Mouse (Mus musculus) forebrain, embryonic 15.5 days (tissue): Measurements from ENCODE around the gene Rnaseh2a. TPM values are rescaled to one million over a fixed set of nuclear protein-coding genes. Genes with fewer than 3 reads are reported as not detected.
A peak's percentile ranks its signal among the peaks of the same experiment; 100 is the strongest.
"Not testable (repeated sequence)": the region's sequence is repeated elsewhere in the genome, so short reads cannot be mapped to it uniquely, and the experiment has no call there.

Experiments used
- ATAC-seq: fragments of 200-750 bp; cut with Nextera tagmentation; replicated peaks from 2 replicates; pipeline ENCODE4 v1.8.0; 2017; ENCODE audit warnings: mild to moderate bottlenecking, moderate TSS enrichment, moderate library complexity
- H3K27ac ChIP-seq: fragments of 300-500 bp; sonication (generic); replicated peaks from 2 replicates; pipeline ENCODE4 v1.5.1; 2015; ENCODE audit warnings: mild to moderate bottlenecking, inconsistent platforms
- H3K27me3 ChIP-seq: fragments of 300-500 bp; sonication (generic); 2 replicates; pipeline ENCODE4 v1.6.1; 2015; ENCODE audit warnings: inconsistent platforms
- H3K36me3 ChIP-seq: fragments of 300-500 bp; sonication (generic); 2 replicates; pipeline ENCODE4 v1.6.1; 2015; ENCODE audit warnings: mild to moderate bottlenecking, inconsistent platforms
- H3K4me1 ChIP-seq: fragments of 300-500 bp; sonication (generic); 2 replicates; pipeline ENCODE4 v1.6.1; 2015; ENCODE audit warnings: inconsistent platforms
- H3K4me2 ChIP-seq: fragments of 300-500 bp; sonication (generic); replicated peaks from 2 replicates; pipeline ENCODE4 v1.6.1; 2015; ENCODE audit warnings: mild to moderate bottlenecking, inconsistent platforms
- H3K4me3 ChIP-seq: fragments of 300-500 bp; sonication (generic); 2 replicates; pipeline ENCODE4 v1.5.1; 2015; ENCODE audit warnings: mild to moderate bottlenecking, inconsistent platforms
- H3K9ac ChIP-seq: fragments of 300-500 bp; sonication (generic); replicated peaks from 2 replicates; pipeline ENCODE4 v1.6.1; 2015; ENCODE audit warnings: mild to moderate bottlenecking, inconsistent platforms
- H3K9me3 ChIP-seq: fragments of 300-500 bp; sonication (generic); 2 replicates; pipeline ENCODE4 v1.6.1; 2016; ENCODE audit warnings: inconsistent platforms
- WGBS: fragments of 180-500 bp; shearing (Covaris S2); methylation state at CpG from one replicate; pipeline ENCODE4 v1.1.7; 2015; ENCODE audit warnings: mixed read lengths; 5-methylcytosine and 5-hydroxymethylcytosine counted together
- polyA plus RNA-seq: library from polyadenylated mRNA; unstranded; fragments of >200 nt; fragmentation: Nextera tagmentation; extraction: Ambion mirVana; gene quantifications from 2 replicates; pipeline ENCODE4 v1.2.1, GENCODE M21; 2015

Gene Rnaseh2a
- polyA plus RNA-seq, 1 experiment from 2014 or later = 98.5 TPM

DNA sequence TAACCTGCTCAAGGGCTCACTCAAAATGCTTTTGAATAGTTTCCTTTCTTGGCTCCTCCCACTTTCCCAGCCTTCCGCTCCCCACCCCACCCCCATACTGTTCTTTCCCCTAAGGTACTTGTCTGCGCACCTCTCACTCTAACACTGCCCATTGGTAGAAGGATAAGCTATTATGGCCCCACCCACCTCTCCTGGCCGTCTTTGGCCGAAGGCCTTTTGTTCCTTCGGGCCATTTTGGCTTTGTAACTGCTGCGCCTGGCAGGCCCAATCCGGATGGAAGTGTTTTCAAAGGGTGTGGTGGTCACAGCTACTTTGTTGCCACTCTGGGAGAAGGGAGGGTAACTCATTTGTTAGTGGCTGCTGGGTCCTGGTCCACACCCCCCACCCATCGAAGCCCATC is 54.3 kb downstream of the Rnaseh2a start:
- Histone ChIP-seq H3K36me3 (peaks cover 91% of the 10 kb centered on the region), H3K27me3 (peaks cover 17% of the 10 kb centered on the region), H3K4me2 (no peak overlapping the region), H3K27ac (no peak overlapping the region), H3K4me1 (peaks cover 11% of the 10 kb centered on the region), H3K9me3 (no peaks in the 10 kb centered on the region), H3K9ac (no peak overlapping the region), H3K4me3 (no peak overlapping the region)
- 90% methylated on average over 8 of the region's 8 CpGs for WGBS
- ATAC-seq = no peak

GRCm38 (mm10) chr8:84913960-84914359 is 55.6 kb downstream of the Rnaseh2a start:
- no peak for ATAC-seq
- Histone ChIP-seq H3K27ac (no peak overlapping the region), H3K4me1 (peaks cover 13% of the 10 kb centered on the region), H3K9ac (no peak overlapping the region), H3K4me2 (no peak overlapping the region), H3K4me3 (no peak overlapping the region), H3K9me3 (no peaks in the 10 kb centered on the region), H3K27me3 (peaks cover 21% of the 10 kb centered on the region), H3K36me3 (peaks cover 85% of the 10 kb centered on the region)
- WGBS = 32% methylated on average over 4 of the region's 4 CpGs

DNA sequence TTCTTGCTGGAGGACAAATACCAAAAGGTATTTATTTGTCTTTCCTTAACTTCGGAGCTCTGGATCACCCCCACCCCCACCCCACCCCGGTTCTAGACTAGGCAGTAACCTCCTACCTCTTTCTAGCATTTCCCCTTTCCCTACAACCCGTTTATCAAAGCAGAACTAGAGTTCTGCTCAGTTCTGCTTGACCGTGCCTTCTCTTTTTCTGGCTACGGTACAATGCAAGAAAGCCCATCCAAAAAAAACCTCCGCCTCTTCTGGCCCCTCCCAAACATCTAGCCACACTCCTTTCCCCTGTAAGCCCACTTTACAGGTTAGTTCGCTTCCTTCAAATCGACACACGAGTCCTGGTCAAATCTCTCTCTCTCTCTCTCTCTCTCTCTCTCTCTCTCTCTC is 56.1 kb downstream of the Rnaseh2a start:
- Histone ChIP-seq H3K4me2 (peak overlapping the region; percentile 45), H3K27ac (no peak overlapping the region), H3K36me3 (peaks cover 80% of the 10 kb centered on the region), H3K4me3 (peak overlapping the region; percentile 29), H3K4me1 (peaks cover 17% of the 10 kb centered on the region), H3K27me3 (peaks cover 21% of the 10 kb centered on the region), H3K9me3 (no peaks in the 10 kb centered on the region), H3K9ac (no peak overlapping the region)
- no peak for ATAC-seq
- 19% methylated on average over 9 of the region's 9 CpGs for WGBS

- Histone ChIP-seq H3K4me3 (peak overlapping the region; percentile 29), H3K36me3 (peaks cover 75% of the 10 kb centered on the region), H3K27ac (no peak overlapping the region), H3K4me2 (peak overlapping the region; percentile 45), H3K4me1 (peaks cover 17% of the 10 kb centered on the region), H3K9me3 (no peaks in the 10 kb centered on the region), H3K27me3 (peaks cover 21% of the 10 kb centered on the region), H3K9ac (no peak overlapping the region)
- WGBS = 3% methylated on average over 55 of the region's 55 CpGs
- no peak for ATAC-seq
Measured at GRCm38 (mm10) chr8:84912895-84913501, 56.6 kb downstream of the Rnaseh2a start.

GRCm38 (mm10) chr8:84912391-84912790 is 57.2 kb downstream of the Rnaseh2a start:
- H3K36me3 ChIP-seq = peaks cover 69% of the 10 kb centered on the region
- WGBS = 29% methylated on average over 27 of the region's 27 CpGs

DNA sequence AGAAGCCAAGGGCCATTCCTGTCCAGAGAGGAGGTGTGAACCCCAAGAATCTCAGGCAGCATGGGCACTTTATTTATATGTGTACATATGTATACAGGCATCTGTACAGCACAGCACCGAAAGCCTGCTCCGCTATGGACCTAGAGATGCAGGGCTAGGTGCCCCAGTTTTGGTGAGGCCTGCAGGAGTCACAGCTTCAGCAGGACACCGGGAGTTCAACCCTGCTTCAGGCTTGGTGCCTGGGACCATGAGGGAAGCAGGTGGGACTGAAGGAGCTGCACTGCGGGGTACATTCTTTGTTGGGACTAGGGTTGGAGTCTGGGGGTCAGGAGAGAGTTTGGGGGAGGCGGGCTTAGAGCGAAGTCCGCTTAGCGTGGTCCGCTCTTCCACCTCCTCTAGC is 57.7 kb downstream of the Rnaseh2a start:
- Histone ChIP-seq H3K27ac (no peak overlapping the region), H3K4me3 (no peak overlapping the region), H3K9ac (no peak overlapping the region), H3K36me3 (peaks cover 65% of the 10 kb centered on the region), H3K4me2 (no peak overlapping the region), H3K27me3 (peaks cover 21% of the 10 kb centered on the region), H3K4me1 (peaks cover 17% of the 10 kb centered on the region), H3K9me3 (no peaks in the 10 kb centered on the region)
- no peak for ATAC-seq
- WGBS = 92% methylated on average over 9 of the region's 9 CpGs

More at GRCm38 (mm10) chr8:84912391-84912790, 57.2 kb downstream of the Rnaseh2a start:
- no peak for ATAC-seq
- H3K9me3 ChIP-seq = no peaks in the 10 kb centered on the region
- H3K27me3 ChIP-seq = peaks cover 21% of the 10 kb centered on the region
- H3K4me1 ChIP-seq = peaks cover 17% of the 10 kb centered on the region
- peak overlapping the region; percentile 29 for H3K4me3 ChIP-seq
- H3K27ac ChIP-seq = no peak overlapping the region
- peak overlapping the region; percentile 45 for H3K4me2 ChIP-seq
- H3K9ac ChIP-seq = no peak overlapping the region

- Histone ChIP-seq H3K4me1 (peaks cover 17% of the 10 kb centered on the region), H3K27ac (no peak overlapping the region), H3K9ac (no peak overlapping the region), H3K27me3 (peaks cover 21% of the 10 kb centered on the region), H3K36me3 (peaks cover 52% of the 10 kb centered on the region), H3K9me3 (no peaks in the 10 kb centered on the region), H3K4me3 (no peak overlapping the region), H3K4me2 (no peak overlapping the region)
- ATAC-seq = no peak
- 84% methylated on average over 6 of the region's 6 CpGs for WGBS
Measured at GRCm38 (mm10) chr8:84910551-84910950, 59.0 kb downstream of the Rnaseh2a start.

- no peak overlapping the region for H3K27ac ChIP-seq
- peaks cover 17% of the 10 kb centered on the region for H3K4me1 ChIP-seq
- H3K9ac ChIP-seq = no peak overlapping the region
- 90% methylated on average over 5 of the region's 5 CpGs for WGBS
- no peak for ATAC-seq
- peaks cover 46% of the 10 kb centered on the region for H3K36me3 ChIP-seq
- H3K9me3 ChIP-seq = no peaks in the 10 kb centered on the region
- H3K27me3 ChIP-seq = peaks cover 19% of the 10 kb centered on the region
- H3K4me3 ChIP-seq = no peak overlapping the region
- H3K4me2 ChIP-seq = no peak overlapping the region
Measured at GRCm38 (mm10) chr8:84909949-84910348, 59.6 kb downstream of the Rnaseh2a start.

DNA sequence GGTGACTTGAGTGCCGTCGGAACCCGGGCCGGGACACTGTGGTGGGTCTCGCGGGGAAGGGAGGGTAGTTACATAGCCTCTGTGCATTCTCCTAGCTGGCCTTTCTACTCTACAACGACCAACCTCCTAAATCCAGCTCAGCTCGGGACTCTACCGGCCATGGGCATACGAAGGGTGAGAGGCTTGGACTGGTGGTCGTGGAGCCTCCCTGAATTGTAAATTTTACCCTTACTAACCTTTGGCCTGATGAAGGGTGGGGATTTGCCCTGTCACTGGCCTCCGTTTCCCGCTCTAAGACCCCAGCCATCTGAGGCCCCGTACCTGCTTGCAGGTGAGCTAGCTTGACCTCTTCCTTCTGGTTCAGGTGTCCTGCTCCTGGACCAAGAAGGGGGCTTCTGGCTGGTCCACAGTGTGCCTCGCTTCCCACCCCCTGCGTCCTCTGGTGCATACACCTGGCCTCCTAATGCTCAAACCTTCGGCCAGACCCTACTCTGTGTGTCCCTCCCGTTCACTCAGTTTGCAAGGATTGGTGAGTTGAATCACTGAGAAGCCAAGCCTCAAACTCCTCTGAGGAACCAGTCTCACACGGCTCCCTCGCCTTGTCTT is 60.3 kb downstream of the Rnaseh2a start:
- Histone ChIP-seq H3K36me3 (peaks cover 39% of the 10 kb centered on the region), H3K27ac (no peak overlapping the region), H3K4me1 (peaks cover 17% of the 10 kb centered on the region), H3K4me3 (peak overlapping the region; percentile 38), H3K9ac (peak overlapping the region; percentile 43), H3K9me3 (no peaks in the 10 kb centered on the region), H3K4me2 (peak overlapping the region; percentile 53), H3K27me3 (peaks cover 13% of the 10 kb centered on the region)
- ATAC-seq = peak; percentile 17
- 49% methylated on average over 20 of the region's 20 CpGs for WGBS

- ATAC-seq = peak; percentile 77
- Histone ChIP-seq H3K27me3 (peaks cover 9% of the 10 kb centered on the region; the same call in 1 of the 2 replicates), H3K4me1 (peaks cover 18% of the 10 kb centered on the region), H3K9ac (peak within 1 kb of the TSS; percentile 43), H3K9me3 (no peaks in the 10 kb centered on the region), H3K4me3 (peak within 1 kb of the TSS; percentile 38), H3K27ac (no peak within 1 kb of the TSS), H3K36me3 (peaks cover 35% of the 10 kb centered on the region), H3K4me2 (peak within 1 kb of the TSS; percentile 53)
- under 1% methylated on average over 45 of the region's 45 CpGs for WGBS
Measured at GRCm38 (mm10) chr8:84908421-84909161, 61.0 kb downstream of the Rnaseh2a start, which contains the start of gene Dnase2a. Gene Dnase2a, plus strand, starts transcription at chr8:84908560.

DNA sequence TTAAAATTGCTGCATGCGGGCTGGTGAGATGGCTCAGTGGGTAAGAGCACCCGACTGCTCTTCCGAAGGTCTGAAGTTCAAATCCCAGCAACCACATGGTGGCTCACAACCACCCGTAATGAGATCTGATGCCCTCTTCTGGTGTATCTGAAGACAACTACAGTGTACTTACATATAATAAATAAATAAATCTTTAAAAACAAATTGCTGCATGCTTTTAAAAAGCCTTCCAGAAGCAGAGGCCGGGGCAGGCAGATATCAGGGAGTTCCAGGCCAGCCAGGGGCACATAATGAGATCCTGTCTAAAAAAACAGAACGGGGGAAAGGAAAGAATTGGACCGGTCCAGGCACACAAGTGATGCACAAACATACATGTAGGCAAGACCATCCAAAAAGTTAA is 61.6 kb downstream of the Rnaseh2a start:
- WGBS = 31% methylated on average over 7 of the region's 7 CpGs
- not testable (repeated sequence) for H3K27ac ChIP-seq, H3K9me3 ChIP-seq, ATAC-seq, H3K27me3 ChIP-seq
- peaks cover 18% of the 10 kb centered on the region for H3K4me1 ChIP-seq
- H3K36me3 ChIP-seq = peaks cover 32% of the 10 kb centered on the region
- 0 out of 2 replicates have a peak overlapping the region, but pooled peaks have one; percentile 43 for H3K9ac ChIP-seq
- H3K4me2 ChIP-seq = peak overlapping the region; percentile 53
- peak overlapping the region; percentile 38 for H3K4me3 ChIP-seq

DNA sequence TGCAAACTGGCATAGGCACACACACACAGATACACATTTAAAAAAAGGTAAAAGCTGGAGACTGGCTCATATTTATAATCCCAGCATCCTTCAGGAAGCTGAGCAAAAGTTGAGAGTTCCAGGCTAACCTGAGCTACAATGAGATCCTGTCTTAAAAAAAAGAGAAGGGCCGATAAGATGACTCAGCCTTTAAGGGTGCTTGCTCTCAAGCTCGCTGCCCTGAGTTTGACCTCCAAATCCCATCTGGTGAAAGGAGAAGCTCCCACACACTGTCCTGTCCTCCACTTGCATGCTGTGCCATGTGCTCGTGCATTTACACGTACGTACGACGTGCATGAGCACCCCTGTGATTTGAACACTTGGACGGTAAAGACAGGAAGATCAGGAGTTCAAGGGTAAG is 62.1 kb downstream of the Rnaseh2a start:
- H3K36me3 ChIP-seq = peaks cover 27% of the 10 kb centered on the region
- H3K9ac ChIP-seq = no peak overlapping the region
- no peak for ATAC-seq
- peaks cover 6% of the 10 kb centered on the region; the same call in 1 of the 2 replicates for H3K27me3 ChIP-seq
- H3K9me3 ChIP-seq = no peaks in the 10 kb centered on the region
- H3K4me1 ChIP-seq = peaks cover 18% of the 10 kb centered on the region
- H3K4me2 ChIP-seq = no peak overlapping the region
- H3K4me3 ChIP-seq = no peak overlapping the region
- H3K27ac ChIP-seq = no peak overlapping the region
- 80% methylated on average over 8 of the region's 8 CpGs for WGBS
